Mouse (Mus musculus) kidney, postnatal 4 days (tissue): ENCODE results near the gene Hormad2.

Experiments used
- DNase-seq, 2 experiments: peaks; one replicate each; pipeline ENCODE4 v3.0.0; 2021; ENCODE audit warnings: mixed read lengths in 2 of 2

Hormad2 gene

GRCm38 (mm10) chr11:4442280-4442679 is 1.4 kb upstream of the Hormad2 start:
- no peak for DNase-seq

GRCm38 (mm10) chr11:4438211-4438610 is 2.7 kb downstream of the Hormad2 start:
- no peak for DNase-seq

GRCm38 (mm10) chr11:4437318-4437717 is 3.6 kb downstream of the Hormad2 start:
- DNase-seq: no peak

DNA sequence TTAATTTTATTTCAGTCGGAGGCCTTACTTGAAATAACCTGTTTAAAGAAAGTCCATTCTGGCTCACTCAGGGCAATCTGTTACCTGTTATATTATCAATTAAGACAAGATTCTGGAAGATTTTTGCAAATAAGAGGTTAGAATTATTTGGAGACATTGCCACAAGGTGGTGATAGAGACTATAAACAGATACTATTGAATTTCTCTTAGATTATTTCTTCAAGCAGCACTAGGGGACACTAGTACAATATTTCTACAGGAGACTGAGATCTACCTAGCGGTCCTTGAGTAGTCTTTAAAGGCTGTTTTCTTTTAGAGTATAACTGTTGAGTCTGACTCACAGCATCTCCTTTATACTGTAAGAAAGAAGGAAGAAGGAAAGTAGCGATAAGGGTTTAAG is 4.3 kb downstream of the Hormad2 start:
- DNase-seq: no peak

DNA sequence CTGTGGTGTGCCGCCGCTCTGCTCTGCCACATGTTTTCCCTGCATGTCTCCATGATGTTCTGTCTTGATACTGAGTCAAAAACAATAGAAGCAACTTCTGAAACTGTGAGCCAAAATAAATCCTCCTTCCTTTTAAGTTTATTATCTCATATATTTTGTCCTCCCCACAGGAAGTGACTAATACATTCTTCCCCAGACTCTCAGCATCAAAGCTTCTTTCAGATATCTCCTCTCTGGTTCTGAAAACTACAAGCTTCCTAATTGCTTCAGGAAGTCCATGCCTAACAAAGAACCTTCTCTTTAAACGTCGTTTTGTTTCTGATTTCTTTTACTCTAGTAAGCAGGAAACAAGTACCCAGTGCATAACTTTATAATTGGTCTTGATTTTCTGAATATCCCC is 6.4 kb downstream of the Hormad2 start:
- DNase-seq: no peak

DNA sequence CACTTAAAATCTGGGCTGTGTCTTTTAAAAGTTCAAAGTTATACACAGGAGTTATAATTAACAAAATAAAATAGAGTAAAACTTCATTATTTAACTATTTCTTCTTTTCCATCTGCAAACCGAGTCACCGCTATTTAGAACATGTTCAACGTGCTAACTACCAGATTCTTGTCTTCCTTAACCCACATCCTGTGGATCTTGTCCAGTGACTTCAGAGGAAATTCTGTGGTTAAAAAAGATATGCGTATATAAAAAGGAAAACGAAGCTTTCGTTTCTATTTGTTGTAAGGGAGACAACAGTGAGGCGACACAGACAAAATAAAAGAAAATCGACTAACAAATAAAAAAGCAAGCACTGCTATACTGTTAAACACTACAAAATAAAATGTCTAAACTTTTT is 17.1 kb downstream of the Hormad2 start:
- DNase-seq: no peak

DNA sequence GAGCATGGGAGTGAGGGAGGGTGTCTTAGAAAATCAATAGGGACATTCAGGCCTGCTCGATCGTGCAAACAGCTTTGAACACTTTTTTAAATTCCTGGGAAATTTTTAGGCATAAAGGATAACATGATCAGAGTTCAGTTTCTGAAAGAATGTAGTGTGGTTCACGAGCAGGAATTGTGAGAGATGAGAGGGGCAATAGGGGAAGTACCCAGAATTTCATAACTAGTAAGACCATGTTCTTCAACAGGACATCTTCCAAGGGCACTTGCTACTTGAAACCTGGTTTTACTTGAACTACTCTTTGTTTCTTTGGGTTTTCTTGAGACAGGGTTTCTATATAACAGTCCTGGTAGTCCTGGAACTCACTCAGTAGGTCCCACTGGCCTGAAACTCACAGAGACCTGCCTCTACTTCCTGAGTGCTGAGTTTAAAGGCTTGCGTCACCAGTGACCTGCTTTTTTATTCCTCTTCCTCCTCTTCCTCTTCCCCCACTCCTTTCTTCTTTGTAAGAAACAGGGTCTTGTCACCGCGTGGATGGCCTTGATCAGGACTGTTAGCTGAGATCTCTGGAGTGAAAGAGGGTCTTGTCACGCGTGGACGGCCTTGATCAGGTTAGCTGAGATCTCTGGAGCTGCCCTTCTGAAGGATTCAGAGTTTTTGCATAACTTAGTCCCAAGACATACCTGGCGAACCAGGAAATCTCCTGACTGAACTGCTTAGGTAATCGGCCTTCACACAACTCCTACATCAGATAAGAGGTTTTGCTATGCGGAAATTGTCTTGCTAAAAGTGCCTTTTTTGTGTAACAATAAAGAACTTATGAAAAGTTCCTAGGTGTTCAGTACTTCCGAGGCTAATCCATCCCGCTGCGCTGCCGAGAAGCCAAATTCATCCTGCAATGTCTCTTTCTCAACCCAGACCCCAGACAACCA is 18.1 kb downstream of the Hormad2 start:
- DNase-seq: no peak

- DNase-seq: no peak
Observed at GRCm38 (mm10) chr11:4421933-4422488, 18.9 kb downstream of the Hormad2 start.

- DNase-seq: no peak
Observed at GRCm38 (mm10) chr11:4417986-4418385, 22.9 kb downstream of the Hormad2 start.

- DNase-seq: no peak
Observed at GRCm38 (mm10) chr11:4412294-4412693, 28.6 kb downstream of the Hormad2 start.

DNA sequence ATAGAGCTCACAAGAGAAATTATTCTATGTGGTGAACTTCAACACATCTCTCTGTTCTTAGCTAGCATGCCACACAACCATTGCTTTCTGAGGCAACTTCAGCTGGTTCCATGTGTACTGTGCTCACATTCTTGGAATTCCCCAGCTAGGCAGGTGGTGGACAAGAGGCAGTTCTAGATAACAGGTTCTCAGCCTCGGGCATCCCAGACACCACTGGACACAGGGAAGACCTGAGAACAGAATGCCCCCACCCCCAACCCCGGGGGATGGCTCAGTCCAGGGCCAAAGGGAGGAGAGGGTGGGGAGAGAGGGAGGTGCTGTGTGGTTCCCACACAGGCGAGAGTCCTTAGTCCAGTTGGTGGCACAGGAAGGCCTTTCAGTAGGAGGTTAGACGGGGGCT is 36.6 kb downstream of the Hormad2 start:
- peak in 1 of 2 experiments; percentile 12 for DNase-seq

DNA sequence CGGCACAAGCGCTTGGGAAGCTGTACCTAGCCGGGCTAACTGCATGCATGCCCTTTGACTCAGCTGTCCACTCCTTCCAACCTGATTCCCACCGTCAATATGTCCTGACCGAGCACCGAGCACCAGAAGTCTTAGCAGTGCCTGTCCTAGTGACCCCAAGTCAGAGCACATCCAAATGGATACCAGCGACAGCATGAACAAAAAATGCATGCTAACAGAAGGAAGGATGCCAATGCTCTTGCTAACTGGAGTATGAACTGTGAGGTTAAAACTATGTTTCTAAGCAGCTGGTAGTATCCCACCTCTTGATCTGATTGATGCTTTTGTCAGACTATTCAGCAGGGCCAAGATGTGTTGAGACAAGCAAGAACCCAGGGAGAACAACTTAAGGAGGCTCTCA is 37.5 kb downstream of the Hormad2 start:
- no peak for DNase-seq

GRCm38 (mm10) chr11:4401251-4401650 is 39.7 kb downstream of the Hormad2 start:
- no peak for DNase-seq

DNA sequence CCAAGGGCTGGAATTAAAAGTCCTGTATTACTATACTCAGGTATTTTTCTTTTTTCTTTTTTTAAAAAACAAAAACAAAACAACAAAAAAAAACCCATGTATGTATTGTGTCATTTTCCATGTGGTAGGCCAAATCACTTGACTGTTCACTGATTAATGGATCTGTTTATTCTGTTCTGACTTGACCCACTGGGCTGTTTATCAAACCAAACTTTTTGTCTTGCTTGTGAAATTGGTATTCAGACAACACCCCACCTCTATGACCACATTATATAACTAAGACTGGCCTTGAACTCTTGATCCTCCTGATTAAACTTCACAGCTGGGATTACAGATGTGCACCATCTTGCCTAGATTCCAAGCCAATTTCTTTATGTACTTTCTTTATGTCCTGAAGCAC is 46.7 kb downstream of the Hormad2 start:
- DNase-seq: no peak

DNA sequence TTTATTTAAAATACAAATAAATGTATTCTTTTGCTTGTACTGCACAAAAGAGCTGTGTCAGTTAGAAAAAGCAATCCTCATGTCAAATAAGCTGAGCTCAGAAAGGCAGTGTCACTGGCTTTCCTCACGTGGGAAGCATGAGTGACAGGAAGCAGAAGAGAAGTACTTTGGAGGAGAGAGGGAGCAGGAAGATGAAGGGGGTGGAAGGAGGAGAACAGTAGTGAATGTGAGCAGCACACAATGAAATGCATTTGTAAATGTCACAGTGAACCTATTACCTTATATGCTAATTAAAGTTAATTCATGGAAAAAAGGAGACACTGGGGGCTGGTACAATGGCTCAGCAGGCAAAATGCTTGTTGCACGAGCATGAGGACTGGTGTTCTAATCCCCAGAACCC is 52.9 kb downstream of the Hormad2 start:
- no peak for DNase-seq

GRCm38 (mm10) chr11:4382321-4382720 is 58.6 kb downstream of the Hormad2 start:
- no peak for DNase-seq

GRCm38 (mm10) chr11:4379857-4380256 is 61.0 kb downstream of the Hormad2 start:
- DNase-seq: no peak

GRCm38 (mm10) chr11:4366389-4366788 is 74.5 kb downstream of the Hormad2 start:
- no peak for DNase-seq

DNA sequence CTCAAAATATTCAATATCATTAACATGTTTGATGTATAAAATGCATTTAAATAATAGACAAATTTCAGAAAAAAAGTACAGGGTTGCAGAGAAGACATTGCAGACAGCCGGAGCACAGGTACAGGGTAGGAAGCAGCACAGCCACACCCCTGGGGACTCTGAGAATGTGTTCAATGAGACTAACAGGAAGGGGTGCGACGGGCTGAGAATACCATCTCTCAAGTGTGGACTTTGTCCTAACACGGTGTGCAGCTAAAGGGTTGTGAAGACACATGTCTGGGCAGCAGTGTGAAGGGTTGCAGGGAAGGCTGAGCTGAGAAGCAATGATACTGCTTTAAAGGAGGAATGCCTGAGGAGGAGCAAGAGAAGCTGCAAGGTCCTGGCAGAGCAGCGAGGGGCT is 85.5 kb downstream of the Hormad2 start:
- no peak for DNase-seq

- DNase-seq: no peak
Observed at GRCm38 (mm10) chr11:4352637-4353036, 88.3 kb downstream of the Hormad2 start.

DNA sequence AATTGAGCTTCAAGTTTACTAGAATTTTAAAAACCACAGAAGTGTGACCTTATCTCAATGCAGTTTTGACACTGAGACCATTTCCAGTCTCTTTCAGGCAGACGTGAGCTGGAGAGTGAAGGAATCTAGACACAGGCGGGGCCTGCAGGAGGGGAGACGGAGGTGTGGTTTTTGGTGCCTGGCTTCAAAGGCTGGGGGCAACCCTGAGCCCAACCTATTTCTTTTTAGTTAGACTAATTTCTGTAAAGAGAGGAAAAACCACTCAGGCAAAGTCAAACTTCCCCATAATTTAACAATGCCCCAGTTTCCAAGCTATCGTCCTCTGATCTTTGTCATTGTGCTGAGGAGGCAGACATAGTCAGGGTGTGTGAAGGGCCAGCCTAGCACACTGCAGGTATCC is 97.0 kb downstream of the Hormad2 start:
- no peak for DNase-seq

- DNase-seq: no peak
Observed at GRCm38 (mm10) chr11:4342027-4342426, 98.9 kb downstream of the Hormad2 start.

DNA sequence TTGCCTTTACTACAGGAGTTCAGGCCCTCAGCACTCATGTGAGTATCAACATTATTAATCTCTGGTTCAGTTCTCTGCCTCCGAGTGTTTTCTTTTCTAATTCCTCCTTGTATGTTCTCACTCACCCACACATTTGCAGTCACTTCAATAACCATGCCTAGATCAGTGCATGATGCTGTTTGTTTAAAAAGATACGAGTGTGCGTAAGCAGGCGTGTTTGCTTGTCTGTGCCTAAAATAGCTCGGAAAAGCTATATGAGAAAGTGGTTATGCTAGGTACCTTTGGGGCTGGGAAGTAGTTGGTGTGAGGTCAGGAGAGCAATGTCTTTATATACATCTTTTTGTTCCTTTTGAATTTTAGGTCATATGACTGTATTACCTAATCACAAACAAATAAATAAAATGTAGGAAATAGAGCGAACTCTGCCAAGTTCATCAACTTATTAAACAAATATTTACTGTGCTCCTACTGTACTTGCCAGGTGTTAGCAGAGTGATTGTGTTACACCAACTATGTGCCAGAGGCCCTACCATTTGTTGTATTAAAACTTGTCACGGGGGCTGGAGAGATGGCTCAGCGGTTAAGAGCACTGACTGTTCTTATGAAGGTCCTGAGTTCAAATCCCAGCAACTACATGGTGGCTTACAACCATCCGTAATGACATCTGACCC is 100.7 kb downstream of the Hormad2 start:
- no peak for DNase-seq

- DNase-seq: no peak
Observed at GRCm38 (mm10) chr11:4339275-4339674, 101.6 kb downstream of the Hormad2 start.
